Mouse (Mus musculus) ES-E14 (cell line): Measurements from ENCODE around the gene Bhlha15. TPM values are rescaled to one million over a fixed set of nuclear protein-coding genes. Genes with fewer than 3 reads are reported as not detected.

Source experiments
- DNase-seq: peaks from one replicate; pipeline ENCODE4 v3.0.0-alpha.2; 2013; ENCODE audit warnings: low read depth, low spot score
- H3K27ac ChIP-seq: 2 replicates; pipeline ENCODE4 v1.5.1; 2012; ENCODE audit warnings: low read depth, mild to moderate bottlenecking, low read length, moderate library complexity, mixed read lengths; ENCODE audit not compliant: poor library complexity, insufficient read depth, severe bottlenecking
- H3K36me3 ChIP-seq: 2 replicates; pipeline ENCODE4 v1.6.1; 2012; ENCODE audit warnings: mild to moderate bottlenecking, low read length, moderate library complexity, mixed read lengths; ENCODE audit not compliant: control insufficient read depth, poor library complexity, insufficient read depth, severe bottlenecking
- H3K4me1 ChIP-seq, 2 experiments: fragments of 150-350 bp in 1 of 2; sonication (generic) in 1 of 2; 2 replicates each; pipeline ENCODE4 v1.6.1; 2012; ENCODE audit warnings: low read length in 2 of 2, mild to moderate bottlenecking in 1 of 2, mixed read lengths in 1 of 2; ENCODE audit not compliant: control insufficient read depth in 2 of 2, insufficient read depth in 2 of 2, poor library complexity in 1 of 2
- H3K4me3 ChIP-seq, 2 experiments: fragments of 150-350 bp in 1 of 2; sonication (generic) in 1 of 2; 2 replicates each; pipeline ENCODE4 v1.5.1; 2012; ENCODE audit warnings: low read length in 2 of 2, low read depth in 1 of 2, mild to moderate bottlenecking in 1 of 2, mixed read lengths in 1 of 2; ENCODE audit not compliant: insufficient read depth in 1 of 2, poor library complexity in 1 of 2, severe bottlenecking in 1 of 2
- H3K9ac ChIP-seq: 2 replicates; pipeline ENCODE4 v1.6.1; 2012; ENCODE audit warnings: low read depth, mild to moderate bottlenecking, low read length, mixed read lengths; ENCODE audit not compliant: poor library complexity, insufficient read depth, severe bottlenecking
- H3K9me3 ChIP-seq: fragments of 150-350 bp; sonication (generic); 2 replicates; pipeline ENCODE4 v1.6.1; 2012; ENCODE audit warnings: low read depth, mild to moderate bottlenecking, low read length; ENCODE audit not compliant: control insufficient read depth, insufficient read depth
- CHD2 ChIP-seq: IDR thresholded peaks from 2 replicates; pipeline ENCODE4 v1.6.1; 2014; ENCODE audit warnings: mild to moderate bottlenecking, low read depth, low read length, inconsistent platforms
- HCFC1 ChIP-seq: IDR thresholded peaks from 2 replicates; pipeline ENCODE4 v1.6.1; 2012; ENCODE audit warnings: low read length, inconsistent platforms, borderline replicate concordance; ENCODE audit not compliant: insufficient read depth
- MAFK ChIP-seq: IDR thresholded peaks from 2 replicates; pipeline ENCODE4 v1.6.1; 2014; ENCODE audit warnings: mild to moderate bottlenecking, low read depth, low read length, inconsistent platforms; ENCODE audit not compliant: insufficient read depth
- ZC3H11A ChIP-seq: IDR thresholded peaks from 2 replicates; pipeline ENCODE4 v1.6.1; 2012; ENCODE audit warnings: low read depth, mild to moderate bottlenecking, inconsistent platforms, low read length, borderline replicate concordance
- ZNF384 ChIP-seq: IDR thresholded peaks from 2 replicates; pipeline ENCODE4 v1.6.1; 2012; ENCODE audit warnings: low read depth, low read length, inconsistent platforms
- in situ Hi-C, 2 experiments: fragments of 600-800 bp; cut with MboI; formaldehyde crosslinking; loops; one replicate each; pipeline ENCODE4 v1.15.1; 2025; ENCODE audit warnings: low sequenced_read_pairs in 2 of 2, inconsistent platforms in 1 of 2; ENCODE audit not compliant: unreplicated experiment in 2 of 2
- total RNA-seq: library from RNA; depleted of rRNA; stranded (reverse); fragments of 300-350 nt; gene quantifications from 2 replicates; pipeline ENCODE4 v1.2.3, GENCODE M21; 2012; rRNA removed

The Bhlha15 gene
- 1.1 TPM in 2 replicates for total RNA-seq

DNA sequence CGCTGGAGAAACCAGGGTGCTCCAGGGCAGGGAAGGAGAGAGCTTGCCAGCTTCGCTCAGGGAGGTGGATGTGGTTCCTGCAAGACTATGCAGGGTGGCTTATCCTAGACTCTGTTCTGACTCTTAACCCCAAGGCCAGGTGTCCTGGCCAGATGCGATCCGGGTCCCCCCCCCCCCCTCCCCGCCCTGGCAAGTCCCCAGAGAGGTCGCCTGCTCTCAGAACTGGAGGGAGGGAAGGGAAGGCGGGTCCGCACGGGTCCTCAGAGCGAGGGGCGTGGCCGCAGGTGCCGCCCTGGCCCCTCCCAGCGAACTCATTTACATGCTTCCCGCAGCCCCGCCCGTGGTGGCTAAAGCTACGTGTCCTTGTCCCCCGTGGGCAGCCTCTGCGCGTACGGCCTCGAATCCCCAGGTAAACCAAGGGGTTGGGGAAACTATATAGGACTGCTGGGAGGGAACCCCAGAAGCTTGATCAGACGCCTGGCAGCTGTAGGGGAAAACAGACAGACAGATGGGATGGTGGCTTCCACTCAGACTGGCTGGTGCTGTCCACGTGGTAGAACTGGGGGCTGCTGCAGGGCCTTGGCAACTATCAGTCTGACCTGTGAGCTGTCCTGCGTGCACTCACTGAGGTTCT, at the start of gene Bhlha15:
Gene Bhlha15, plus strand, starts transcription at position 337 of the 634 bp plus-strand sequence.
- H3K9ac ChIP-seq, result no peak within 1 kb of the TSS
- in situ Hi-C loops, result no loop called here
- H3K9me3 ChIP-seq, result no peaks in the 10 kb centered on the region
- peaks cover 0 to 24% of the 10 kb centered on the region in 2 experiments for H3K4me1 ChIP-seq
- DNase-seq, result no peak
- H3K4me3 ChIP-seq, result peak within 1 kb of the TSS; percentile 44 to 58
- H3K36me3 ChIP-seq, result peaks cover 12% of the 10 kb centered on the region
- no peak for TF ChIP-seq ZC3H11A
- TF ChIP-seq CHD2, result no peak
- no peak for TF ChIP-seq MAFK
- no peak for TF ChIP-seq HCFC1
- TF ChIP-seq ZNF384, result no peak
- no peak within 1 kb of the TSS for H3K27ac ChIP-seq

DNA sequence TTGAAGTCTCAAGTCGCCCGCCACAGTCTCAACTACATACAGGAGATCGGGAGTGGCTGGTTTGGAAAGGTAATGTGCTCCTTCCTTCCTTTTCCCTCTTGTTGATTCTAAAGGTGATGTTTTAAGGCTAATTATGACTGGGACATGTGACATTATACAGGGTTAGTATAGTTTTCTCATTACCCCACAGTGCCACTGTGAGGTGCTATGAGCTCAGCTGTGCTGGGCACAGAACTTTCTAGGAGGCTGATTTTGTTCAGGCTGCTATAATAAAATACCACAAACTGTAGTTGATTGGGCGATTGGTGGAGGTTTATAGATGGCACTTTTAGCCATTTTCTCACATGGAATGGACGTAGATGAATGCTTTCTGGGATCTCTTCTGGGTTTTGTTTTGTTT, 46.6 kb upstream of the Bhlha15 start:
- H3K9ac ChIP-seq, result no peak overlapping the region
- TF ChIP-seq ZC3H11A, result no peak
- TF ChIP-seq MAFK, result no peak
- no peak for TF ChIP-seq HCFC1
- TF ChIP-seq ZNF384, result no peak
- no peak for TF ChIP-seq CHD2
- no peak for DNase-seq
- no peak overlapping the region for H3K27ac ChIP-seq
- no peaks in the 10 kb centered on the region for H3K9me3 ChIP-seq
- no peaks in the 10 kb centered on the region for H3K4me1 ChIP-seq
- peaks cover 26% of the 10 kb centered on the region for H3K36me3 ChIP-seq
- in situ Hi-C loops, result no loop called here
- no peak overlapping the region for H3K4me3 ChIP-seq

DNA sequence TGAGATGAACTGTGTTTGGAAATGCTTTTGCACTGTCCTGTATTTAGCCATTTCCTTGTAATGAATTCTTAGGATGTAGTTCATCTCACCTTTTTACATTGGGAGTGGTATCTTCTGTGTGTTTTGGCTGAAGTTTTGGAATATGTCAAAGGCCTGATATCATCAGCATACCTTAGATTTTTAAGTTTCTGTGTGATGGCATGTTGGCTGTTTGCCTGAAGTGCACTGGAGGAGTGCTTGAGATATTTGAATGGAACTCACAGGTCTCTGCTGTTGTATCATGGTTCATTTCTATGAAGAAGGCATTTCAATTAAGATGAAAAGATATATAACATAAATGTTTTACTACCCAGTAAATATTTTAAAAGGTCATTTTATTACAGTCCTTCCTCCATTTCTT, 43.2 kb upstream of the Bhlha15 start:
- H3K4me3 ChIP-seq, result no peak overlapping the region
- TF ChIP-seq ZNF384, result no peak
- no peak for TF ChIP-seq ZC3H11A
- no peak for TF ChIP-seq CHD2
- no peak for TF ChIP-seq MAFK
- no peak for TF ChIP-seq HCFC1
- no peaks in the 10 kb centered on the region for H3K9me3 ChIP-seq
- no peak overlapping the region for H3K27ac ChIP-seq
- H3K36me3 ChIP-seq, result peaks cover 41% of the 10 kb centered on the region
- H3K9ac ChIP-seq, result no peak overlapping the region
- no peaks in the 10 kb centered on the region for H3K4me1 ChIP-seq
- in situ Hi-C loops, result no loop called here
- no peak for DNase-seq

DNA sequence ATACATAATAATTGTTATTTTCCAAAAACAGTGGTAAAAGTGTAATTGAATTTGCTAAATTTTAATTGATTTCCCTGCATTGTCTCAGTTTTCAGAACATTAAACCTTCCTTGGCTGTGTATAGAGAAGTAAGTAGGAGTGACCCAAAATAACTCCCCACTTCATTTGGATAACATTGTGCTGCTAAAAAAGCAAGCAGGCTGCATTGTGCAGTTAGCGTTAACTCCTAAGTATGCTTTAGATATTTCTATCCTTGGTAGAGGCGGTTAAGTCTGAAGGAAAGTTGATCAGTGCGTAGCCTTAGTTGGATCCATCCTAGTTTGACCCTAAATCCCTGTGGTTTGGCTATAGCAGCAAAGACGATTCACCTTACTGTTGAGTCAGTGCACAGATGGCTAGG, 40.6 kb upstream of the Bhlha15 start:
- peaks cover 41% of the 10 kb centered on the region for H3K36me3 ChIP-seq
- no peaks in the 10 kb centered on the region for H3K4me1 ChIP-seq
- H3K9me3 ChIP-seq, result no peaks in the 10 kb centered on the region
- H3K4me3 ChIP-seq, result no peak overlapping the region
- DNase-seq, result no peak
- in situ Hi-C loops, result no loop called here
- no peak overlapping the region for H3K27ac ChIP-seq
- no peak overlapping the region for H3K9ac ChIP-seq
- TF ChIP-seq CHD2 (no peak), HCFC1 (no peak), ZC3H11A (no peak), MAFK (no peak), ZNF384 (no peak)

DNA sequence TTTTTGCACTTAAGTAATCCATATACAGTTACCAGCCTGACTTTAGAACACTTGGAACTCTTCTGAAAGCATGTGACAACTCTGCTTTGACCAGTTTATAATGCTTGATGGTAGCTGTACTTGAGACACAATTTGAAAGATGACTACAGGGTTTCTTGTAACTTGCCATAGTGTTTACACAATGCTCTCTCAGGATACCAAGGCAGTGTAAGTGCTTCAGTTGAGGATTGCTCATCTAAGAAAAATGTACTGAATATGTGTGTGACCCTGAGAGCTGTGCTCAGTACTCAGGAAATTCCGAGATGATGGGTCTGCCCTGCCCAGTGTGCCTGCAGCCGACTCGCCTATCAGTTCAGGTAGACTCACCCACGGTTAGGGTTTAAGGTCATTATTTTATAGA, 38.8 kb upstream of the Bhlha15 start:
- in situ Hi-C loops, result loop anchor here in 1 of 2 experiments (10.0 kb wide), 1 partner anchor 106 kb away; no protein-coding TSS in a partner anchor
- Histone ChIP-seq H3K9me3 (no peaks in the 10 kb centered on the region), H3K27ac (no peak overlapping the region), H3K4me3 (no peak overlapping the region), H3K4me1 (no peaks in the 10 kb centered on the region), H3K36me3 (peaks cover 30% of the 10 kb centered on the region), H3K9ac (no peak overlapping the region)
- no peak for DNase-seq
- TF ChIP-seq ZC3H11A, result no peak
- no peak for TF ChIP-seq MAFK
- no peak for TF ChIP-seq CHD2
